Mouse (Mus musculus) frontal cortex, postnatal 25 days (tissue): ENCODE data around the gene Numbl.
A peak's percentile ranks its signal among the peaks of the same experiment; 100 is the strongest.
"Not testable (repeated sequence)": the region's sequence is repeated elsewhere in the genome, so short reads cannot be mapped to it uniquely, and the experiment has no call there.

ENCODE experiments used
- DNase-seq, 2 experiments: peaks; one replicate each; pipeline ENCODE4 v3.0.0; 2022; ENCODE audit warnings: low spot score in 2 of 2

The Numbl gene

DNA sequence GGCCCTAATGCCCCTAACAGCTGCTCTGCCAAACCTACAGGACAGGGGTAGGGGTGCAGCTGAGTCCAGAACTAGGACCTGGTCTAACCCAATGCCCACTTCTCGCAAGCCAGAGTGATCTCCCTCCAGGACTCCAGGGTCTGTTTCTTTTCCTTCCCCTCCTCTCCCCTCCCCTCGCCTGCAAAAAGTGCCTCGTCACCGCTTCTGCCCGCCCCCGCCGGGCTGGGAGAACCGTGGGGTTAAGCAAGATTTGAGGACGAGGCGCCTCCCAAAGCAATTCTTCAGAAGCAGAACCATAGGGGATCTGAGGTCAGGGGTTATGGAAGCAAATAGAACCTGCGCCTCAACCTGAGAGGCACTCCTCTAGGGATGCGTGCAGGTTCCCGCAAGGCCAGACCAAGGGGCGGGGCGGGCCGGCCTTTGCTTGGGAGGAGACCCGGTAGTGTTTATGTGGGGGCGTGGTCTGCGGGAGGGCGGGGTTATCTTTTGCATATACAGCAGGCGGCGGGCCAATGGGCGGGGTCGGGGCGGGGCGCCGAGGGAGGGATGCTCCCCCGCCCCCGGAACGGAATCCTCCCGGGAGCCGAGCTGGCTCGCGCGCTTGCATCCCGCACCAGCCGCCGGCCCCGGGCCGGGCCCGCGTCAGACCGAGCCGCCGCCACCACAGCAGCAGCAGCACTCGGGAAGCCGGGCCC lies at the start of gene Numbl:
Gene Numbl (plus strand): TSS at position 229 of the 695 bp plus-strand sequence.
- peak; percentile 81 to 83 for DNase-seq

DNA sequence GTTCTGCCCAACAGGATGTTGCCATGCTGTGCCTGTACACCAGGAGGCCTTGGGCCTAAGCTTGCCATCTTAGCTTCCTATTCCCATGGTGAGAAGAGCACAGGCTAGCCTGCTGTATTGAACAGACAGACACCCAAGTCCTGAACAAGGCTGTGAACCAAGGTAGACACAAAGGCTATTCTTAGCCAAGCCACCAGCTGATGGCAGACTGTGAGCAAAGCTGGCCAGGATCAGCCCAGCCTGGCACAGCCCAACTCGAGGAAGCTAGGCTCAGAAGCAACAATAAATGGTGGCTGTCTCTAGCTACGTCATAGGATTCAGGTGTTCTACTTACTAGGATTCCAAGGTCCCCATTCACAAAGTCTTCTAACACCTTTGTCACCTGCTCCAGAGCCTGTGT lies 45.6 kb upstream of the Numbl start:
- DNase-seq: no peak

DNA sequence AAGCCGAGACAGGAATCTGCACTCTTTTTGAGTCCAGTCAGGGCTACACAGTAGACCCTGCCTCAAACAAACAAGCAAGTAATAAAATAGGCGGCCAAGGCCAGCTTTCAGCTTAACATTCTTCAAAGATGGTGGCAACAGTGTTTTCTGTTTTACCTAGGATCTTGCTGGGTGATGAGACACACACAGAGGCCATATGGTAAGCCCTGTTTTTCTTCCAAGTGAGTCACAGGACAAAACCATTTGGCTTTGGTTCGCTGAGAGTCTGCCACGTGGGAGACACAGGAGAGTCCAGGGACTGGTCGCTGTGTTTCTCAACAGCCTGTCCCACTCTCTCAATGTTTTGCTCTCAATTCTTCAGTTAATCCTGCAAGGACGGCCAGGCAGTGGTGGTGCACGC lies 39.6 kb upstream of the Numbl start:
- no peak for DNase-seq

- no peak for DNase-seq
Measured at GRCm38 (mm10) chr7:27219937-27220336, 38.3 kb upstream of the Numbl start.

GRCm38 (mm10) chr7:27221939-27222338 lies 36.3 kb upstream of the Numbl start:
- no peak for DNase-seq

GRCm38 (mm10) chr7:27222538-27222937 lies 35.7 kb upstream of the Numbl start:
- no peak for DNase-seq

- no peak for DNase-seq
Measured at GRCm38 (mm10) chr7:27224877-27225575, 33.2 kb upstream of the Numbl start.

DNA sequence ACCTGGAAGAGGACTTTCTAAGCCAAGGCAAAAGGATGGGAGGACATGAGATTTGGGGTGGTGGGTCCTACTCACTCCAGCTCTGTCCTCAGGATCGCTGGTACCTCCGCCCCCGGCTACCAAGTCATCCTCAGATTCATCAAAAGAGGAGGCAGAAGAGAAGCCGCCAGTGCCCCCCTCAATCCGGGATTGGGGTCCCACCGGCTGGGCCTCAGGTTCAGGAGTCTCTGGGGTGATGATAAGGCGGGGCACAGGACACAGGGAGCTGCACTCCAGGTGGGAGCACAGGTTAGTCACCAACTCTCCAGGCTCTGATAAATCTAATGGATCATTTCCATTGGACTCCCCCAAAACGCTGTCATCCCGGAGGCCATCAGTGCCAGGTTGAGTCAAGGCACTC lies 31.0 kb upstream of the Numbl start:
- no peak for DNase-seq

DNA sequence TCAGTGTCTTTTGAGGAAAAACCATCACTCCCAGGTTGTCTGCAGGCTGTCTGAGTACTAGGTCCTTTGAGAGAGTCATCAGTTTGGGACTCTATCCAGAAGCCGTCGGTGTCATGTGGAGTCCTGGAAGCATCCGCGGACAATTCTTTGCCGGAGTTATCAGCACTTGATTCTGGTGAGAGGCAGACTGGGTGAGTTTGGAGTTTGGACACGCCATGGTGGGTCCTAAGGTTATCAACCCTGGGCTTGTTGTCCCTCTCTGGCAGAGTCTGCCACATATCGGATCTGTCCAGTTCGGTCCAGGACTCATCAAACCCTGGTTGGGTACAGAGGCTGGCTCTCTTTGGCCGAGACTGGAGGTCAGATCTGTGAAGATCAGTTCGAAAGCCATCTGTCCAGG lies 30.6 kb upstream of the Numbl start:
- no peak for DNase-seq

GRCm38 (mm10) chr7:27228281-27228821 lies 29.9 kb upstream of the Numbl start, which contains the start of gene Itpkc:
Itpkc (minus strand) TSS chr7:27228661.
- DNase-seq: peak; percentile 77 to 80

DNA sequence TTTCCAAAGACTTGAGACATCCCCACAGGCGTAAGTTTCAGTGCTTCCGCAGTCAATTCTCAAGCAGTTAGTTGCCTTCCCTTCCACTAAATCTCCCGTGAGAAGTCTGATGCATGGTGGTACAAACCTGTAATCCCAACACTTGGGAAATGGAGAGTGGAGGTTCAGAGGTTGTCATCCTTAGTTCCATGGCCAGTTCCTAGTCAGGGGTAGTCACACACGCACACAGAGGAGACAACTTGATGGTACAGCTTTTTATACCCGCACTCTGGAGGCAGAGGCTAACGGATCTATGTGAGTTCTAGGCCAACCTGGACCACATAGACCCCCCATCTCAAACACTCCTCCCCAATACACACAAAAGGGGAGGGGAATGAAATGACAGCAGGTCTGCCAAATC lies 29.4 kb upstream of the Numbl start:
- no peak for DNase-seq

DNA sequence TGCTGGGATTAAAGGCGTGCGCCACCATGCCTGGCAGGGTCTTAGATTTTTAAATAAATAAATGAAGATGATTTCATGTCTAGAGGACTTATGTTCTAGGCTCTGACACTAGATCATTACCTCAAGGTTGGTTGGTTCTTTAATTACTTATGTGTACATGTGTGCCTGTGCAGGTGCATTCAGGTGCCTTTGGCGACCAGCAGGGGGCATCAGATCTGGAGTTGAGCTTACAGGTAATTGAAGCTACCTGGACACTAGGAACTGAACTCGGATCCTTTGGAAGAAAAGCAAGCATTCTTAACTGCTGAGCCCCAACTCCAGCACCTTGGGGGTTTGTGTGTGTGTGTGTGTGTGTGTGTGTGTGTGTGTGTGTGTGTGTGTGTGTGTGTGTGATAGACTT lies 27.5 kb upstream of the Numbl start:
- no peak for DNase-seq

GRCm38 (mm10) chr7:27231693-27232331 lies 26.4 kb upstream of the Numbl start:
- DNase-seq: peak; percentile 60 to 62

DNA sequence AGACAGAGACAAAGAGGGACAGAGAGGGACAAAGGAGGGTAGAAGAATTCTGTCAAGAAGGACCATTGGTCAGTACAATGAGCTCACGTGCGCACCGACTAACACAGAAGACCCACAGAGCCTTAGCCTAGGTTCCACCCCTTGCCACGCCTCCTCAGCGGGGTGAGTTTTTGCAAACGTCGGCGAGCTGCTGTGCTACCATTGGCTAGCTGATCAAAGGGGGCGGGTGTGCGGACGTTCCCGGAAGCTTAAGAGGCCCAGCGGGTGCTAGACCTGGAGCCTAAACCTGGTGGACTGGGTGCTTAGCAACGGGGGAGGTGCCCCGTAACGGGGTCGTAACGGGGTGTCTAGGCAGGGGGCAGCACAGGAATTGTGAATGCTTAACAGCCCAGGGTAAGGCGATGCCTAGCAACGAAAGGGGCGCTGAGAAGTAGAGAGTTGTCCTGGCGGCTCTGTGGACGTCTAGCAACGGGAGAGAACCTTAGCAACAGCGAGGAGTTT lies 25.4 kb upstream of the Numbl start, which contains the start of gene Coq8b:
Gene Coq8b (plus strand): TSS at position 243 of the 501 bp plus-strand sequence.
- peak; percentile 78 to 88 for DNase-seq

DNA sequence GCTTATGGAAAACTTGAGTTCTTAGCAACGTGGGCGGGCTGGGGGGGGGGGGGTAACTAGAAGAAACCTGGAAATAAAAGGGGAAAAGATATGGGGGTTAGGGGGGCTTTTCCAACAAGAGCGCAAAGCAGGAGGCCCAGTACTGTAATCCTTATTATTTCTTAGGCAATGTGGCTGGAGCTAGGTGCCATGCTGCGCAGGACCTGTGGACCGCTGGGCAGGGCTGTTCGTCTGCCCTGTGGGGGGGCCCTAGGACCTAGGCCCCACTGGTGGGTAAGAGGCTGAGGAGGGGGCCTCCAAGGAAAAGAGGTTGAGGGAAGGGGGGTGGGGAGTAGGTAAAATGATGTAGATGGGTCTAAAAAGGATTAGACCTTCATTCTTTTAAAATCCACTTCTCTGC lies 24.9 kb upstream of the Numbl start:
- DNase-seq: no peak

- no peak for DNase-seq
Measured at GRCm38 (mm10) chr7:27235726-27236125, 22.5 kb upstream of the Numbl start.

DNA sequence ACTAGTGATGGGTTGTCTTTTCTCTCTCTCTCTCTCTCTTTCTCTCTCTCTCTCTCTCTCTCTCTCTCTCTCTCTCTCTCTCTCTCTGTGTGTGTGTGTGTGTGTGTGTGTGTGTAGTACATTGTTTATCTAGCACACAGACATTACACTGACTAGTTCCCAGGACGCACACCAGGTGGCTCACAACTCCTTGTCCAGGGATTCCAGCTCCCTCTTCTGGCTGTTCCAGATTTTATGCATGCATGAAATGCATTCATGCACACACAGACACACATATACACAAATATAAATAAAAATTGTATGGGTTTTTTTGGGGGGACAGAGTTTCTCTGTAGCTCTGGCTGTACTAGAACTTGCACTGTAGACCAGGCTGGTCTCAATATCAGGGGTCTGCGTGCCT lies 20.7 kb upstream of the Numbl start:
- no peak for DNase-seq

DNA sequence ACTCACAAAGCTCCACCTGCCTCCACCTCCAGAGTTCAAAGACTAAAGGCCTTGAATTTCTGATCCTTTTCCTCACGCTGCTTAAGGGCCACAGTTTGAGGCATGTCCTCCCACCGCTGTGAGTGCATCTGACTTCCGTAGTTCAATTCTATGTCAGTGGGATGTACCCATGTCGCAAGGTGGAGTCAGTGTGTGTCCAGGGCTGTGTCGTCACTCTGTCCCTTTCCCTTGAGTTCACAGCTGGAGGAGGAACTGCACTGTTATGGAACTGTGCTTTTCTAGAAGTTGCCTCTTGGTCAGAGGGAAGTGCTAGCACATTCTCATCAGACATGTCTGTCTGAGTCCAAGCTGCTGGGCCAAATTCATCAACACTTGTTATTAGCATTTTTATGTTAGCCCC lies 19.7 kb upstream of the Numbl start:
- DNase-seq: no peak

DNA sequence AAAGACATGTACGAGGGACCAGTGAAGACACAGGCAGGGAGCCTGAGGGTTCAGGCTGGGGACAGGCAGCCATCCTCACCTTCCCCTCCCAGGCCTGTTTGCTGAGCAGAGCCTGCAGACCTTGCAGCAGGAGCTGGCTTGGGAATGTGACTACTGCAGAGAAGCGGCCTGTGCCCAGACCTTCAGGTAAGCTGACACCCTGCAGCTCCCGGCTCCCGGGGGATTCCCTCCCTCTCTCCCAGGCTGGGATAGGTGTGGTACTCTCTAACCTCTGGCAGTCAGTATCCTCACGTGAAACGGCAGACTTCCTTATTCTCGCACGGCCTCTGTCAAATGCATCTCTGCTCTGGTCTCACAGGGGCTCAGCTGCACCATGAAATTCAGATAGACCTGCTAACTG lies 15.0 kb upstream of the Numbl start:
- no peak for DNase-seq

GRCm38 (mm10) chr7:27244088-27244487 lies 14.1 kb upstream of the Numbl start:
- DNase-seq: not testable (repeated sequence)

GRCm38 (mm10) chr7:27249146-27249545 lies 9.1 kb upstream of the Numbl start:
- no peak for DNase-seq

- DNase-seq: no peak
Measured at GRCm38 (mm10) chr7:27249928-27250327, 8.3 kb upstream of the Numbl start.
